In genomic region chr11:32227041-32227440, GRCm38 (mm10) we compare ENCODE assay signal across 8 mouse cellular contexts. TPM values are rescaled to one million over a fixed set of nuclear protein-coding genes. Genes with fewer than 3 reads are reported as not detected.
A peak's percentile ranks its signal among the peaks of the same experiment; 100 is the strongest.
DNase-seq lines count a peak whose midpoint lies in the region; ATAC-seq and TF ChIP-seq lines count a peak whose summit lies in the region.

No protein-coding gene starts in this region.

- peak overlapping the region; percentile 70 for H3K4me2 ChIP-seq in forebrain, embryonic 12.5 days
- H3K4me2 ChIP-seq in liver, embryonic 15.5 days = peak overlapping the region; percentile 93

- no peaks in the 10 kb centered on the region for H3K9me3 ChIP-seq in heart, embryonic 10.5 days
- H3K9me3 ChIP-seq in E14TG2a.4 (ENCODE audit: low read length) = no peaks in the 10 kb centered on the region
- no peaks in the 10 kb centered on the region for H3K9me3 ChIP-seq in forebrain, embryonic 12.5 days
- H3K9me3 ChIP-seq in liver, embryonic 15.5 days (replicated peaks) = no peaks in the 10 kb centered on the region

- ATAC-seq in forebrain, embryonic 12.5 days (ENCODE audit: low FRiP score) = no peak
- ATAC-seq in liver, embryonic 15.5 days (ENCODE audit: insufficient read depth) = no peak

- TF ChIP-seq CTCF in E14TG2a.4 (conservative IDR thresholded peaks at IDR 0.05; ENCODE audit: low read length) = no peak

- peaks cover 39% of the 10 kb centered on the region for H3K36me3 ChIP-seq in heart, embryonic 10.5 days
- peaks cover 44% of the 10 kb centered on the region for H3K36me3 ChIP-seq in E14TG2a.4 (ENCODE audit: insufficient read depth, low read length)
- H3K36me3 ChIP-seq in forebrain, embryonic 12.5 days (replicated peaks) = peaks cover 28% of the 10 kb centered on the region
- peaks cover 35% of the 10 kb centered on the region for H3K36me3 ChIP-seq in liver, embryonic 15.5 days (replicated peaks)

- H3K4me3 ChIP-seq in heart, embryonic 10.5 days = peak overlapping the region; percentile 71
- H3K4me3 ChIP-seq in E14TG2a.4 (replicated peaks; ENCODE audit: low read length) = peak overlapping the region; percentile 91
- H3K4me3 ChIP-seq in forebrain, embryonic 12.5 days (replicated peaks) = peak overlapping the region; percentile 65
- peak overlapping the region; percentile 85 for H3K4me3 ChIP-seq in liver, embryonic 15.5 days (replicated peaks)

- H3K4me1 ChIP-seq in heart, embryonic 10.5 days = peaks cover 53% of the 10 kb centered on the region
- H3K4me1 ChIP-seq in E14TG2a.4 (replicated peaks; ENCODE audit: low read depth, low read length) = peaks cover 50% of the 10 kb centered on the region
- peaks cover 22% of the 10 kb centered on the region for H3K4me1 ChIP-seq in forebrain, embryonic 12.5 days
- H3K4me1 ChIP-seq in liver, embryonic 15.5 days (replicated peaks) = peaks cover 58% of the 10 kb centered on the region

- H3K27me3 ChIP-seq in heart, embryonic 10.5 days (ENCODE audit: insufficient read depth, poor library complexity, severe bottlenecking) = 0 out of 2 replicates have a peak, but pooled peaks cover 5% of the 10 kb centered on the region
- peaks cover 28% of the 10 kb centered on the region for H3K27me3 ChIP-seq in E14TG2a.4 (ENCODE audit: insufficient read depth, low read length)
- H3K27me3 ChIP-seq in forebrain, embryonic 12.5 days = peaks cover 33% of the 10 kb centered on the region
- peaks cover 40% of the 10 kb centered on the region for H3K27me3 ChIP-seq in liver, embryonic 15.5 days

- DNase-seq in heart, embryonic 10.5 days (ENCODE audit: low spot score) = no peak
- no peak for DNase-seq in heart, adult 9 months (ENCODE audit: low spot score in 2 of 2)
- DNase-seq in ovary, postnatal 14 days (ENCODE audit: low spot score) = no peak
- DNase-seq in spleen, postnatal 36 days (ENCODE audit: low spot score in 2 of 2) = no peak
- DNase-seq in ovary, postnatal 36 days (ENCODE audit: low spot score) = no peak

- H3K27ac ChIP-seq in heart, embryonic 10.5 days = peak overlapping the region; percentile 93
- H3K27ac ChIP-seq in forebrain, embryonic 12.5 days = no peak overlapping the region
- H3K27ac ChIP-seq in liver, embryonic 15.5 days (replicated peaks) = peak overlapping the region; percentile 85

- H3K9ac ChIP-seq in forebrain, embryonic 12.5 days = peak overlapping the region; percentile 74
- H3K9ac ChIP-seq in liver, embryonic 15.5 days = peak overlapping the region; percentile 95

- 50% methylated on average over 1 of the region's 1 CpGs for WGBS in heart, embryonic 10.5 days
- 25% methylated on average over 1 of the region's 1 CpGs for WGBS in forebrain, embryonic 12.5 days
- 23% methylated on average over 1 of the region's 1 CpGs for WGBS in liver, embryonic 15.5 days (ENCODE audit: insufficient replicate concordance)

RNA-seq across cellular contexts. Expression of gene Mpg, which starts 0.7 kb away (rescaled TPM):
- 21.3 and 26.3 TPM in 2 replicates for polyA plus RNA-seq in heart, embryonic 10.5 days (2016; fragmentation: Nextera tagmentation; extraction: Ambion mirVana)
- polyA plus RNA-seq in forebrain, embryonic 12.5 days (2016; fragmentation: Nextera tagmentation; extraction: Ambion mirVana) = 25.0 and 29.3 TPM in 2 replicates
- 18.3 and 19.6 TPM in 2 replicates for polyA plus RNA-seq in liver, embryonic 15.5 days (2015; fragmentation: Nextera tagmentation; extraction: Ambion mirVana)

RNA-seq across cellular contexts. Expression of gene Rhbdf1, which starts 4.9 kb away (rescaled TPM):
- polyA plus RNA-seq in heart, embryonic 10.5 days (2016; fragmentation: Nextera tagmentation; extraction: Ambion mirVana) = 40.8 and 42.4 TPM in 2 replicates
- polyA plus RNA-seq in forebrain, embryonic 12.5 days (2016; fragmentation: Nextera tagmentation; extraction: Ambion mirVana) = 18.3 and 19.1 TPM in 2 replicates
- polyA plus RNA-seq in liver, embryonic 15.5 days (2015; fragmentation: Nextera tagmentation; extraction: Ambion mirVana) = 5.1 and 8.0 TPM in 2 replicates

RNA-seq across cellular contexts. Expression of gene Snrnp25, which starts 21.8 kb away (rescaled TPM):
- 69.7 and 84.1 TPM in 2 replicates for polyA plus RNA-seq in heart, embryonic 10.5 days (2016; fragmentation: Nextera tagmentation; extraction: Ambion mirVana)
- 61.4 and 62.7 TPM in 2 replicates for polyA plus RNA-seq in forebrain, embryonic 12.5 days (2016; fragmentation: Nextera tagmentation; extraction: Ambion mirVana)
- polyA plus RNA-seq in liver, embryonic 15.5 days (2015; fragmentation: Nextera tagmentation; extraction: Ambion mirVana) = 68.7 and 70.1 TPM in 2 replicates

RNA-seq across cellular contexts. Expression of gene Il9r, which starts 27.0 kb away (rescaled TPM):
- 0.14 TPM in 1 of 2 replicates, not detected in the other for polyA plus RNA-seq in heart, embryonic 10.5 days (2016; fragmentation: Nextera tagmentation; extraction: Ambion mirVana)
- not detected in 2 replicates for polyA plus RNA-seq in forebrain, embryonic 12.5 days (2016; fragmentation: Nextera tagmentation; extraction: Ambion mirVana)
- 0.02 and 0.13 TPM in 2 replicates for polyA plus RNA-seq in liver, embryonic 15.5 days (2015; fragmentation: Nextera tagmentation; extraction: Ambion mirVana)

RNA-seq across cellular contexts. Expression of gene Nprl3, which starts 40.5 kb away (rescaled TPM):
- polyA plus RNA-seq in heart, embryonic 10.5 days (2016; fragmentation: Nextera tagmentation; extraction: Ambion mirVana) = 43.8 and 44.5 TPM in 2 replicates
- polyA plus RNA-seq in forebrain, embryonic 12.5 days (2016; fragmentation: Nextera tagmentation; extraction: Ambion mirVana) = 50.2 and 50.9 TPM in 2 replicates
- polyA plus RNA-seq in liver, embryonic 15.5 days (2015; fragmentation: Nextera tagmentation; extraction: Ambion mirVana) = 28.1 and 31.9 TPM in 2 replicates
